Mouse (Mus musculus) spleen, adult 2 months (tissue): Measurements from ENCODE around the gene Col6a2.

Experiments used
- CTCF ChIP-seq: fragments of 200-500 bp; IDR thresholded peaks from 2 replicates; pipeline ENCODE4 v1.5.1; 2011; ENCODE audit warnings: mild to moderate bottlenecking, inconsistent platforms; ENCODE audit not compliant: insufficient read depth, insufficient read length, insufficient replicate concordance; ENCODE audit errors: extremely low read depth
- POLR2A ChIP-seq: fragments of 200-500 bp; IDR thresholded peaks from 2 replicates; pipeline ENCODE4 v1.6.1; 2011; ENCODE audit warnings: low read depth, low read length, inconsistent platforms

DNA sequence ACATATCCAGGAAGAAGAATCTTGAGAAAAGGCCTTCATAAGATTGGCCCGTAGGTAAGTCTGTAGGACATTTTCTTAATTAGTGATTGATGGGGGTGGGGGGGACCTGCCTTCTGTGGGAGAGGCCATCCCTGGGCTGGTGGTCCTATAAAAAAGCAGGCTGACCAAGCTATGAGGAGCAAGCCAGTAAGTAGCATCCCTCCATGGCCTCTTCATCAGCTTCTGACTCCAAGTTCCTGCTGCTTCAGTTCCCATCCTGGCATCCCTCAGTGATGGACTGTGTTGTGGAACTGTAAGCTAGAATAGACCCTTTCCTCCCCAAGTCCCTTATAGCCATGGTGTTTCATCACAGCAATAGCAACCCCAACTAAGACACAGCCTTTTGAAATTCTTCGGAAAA lies 16.5 kb upstream of the Col6a2 start:
- TF ChIP-seq CTCF = no peak
- TF ChIP-seq POLR2A = no peak
